Mouse (Mus musculus): ENCODE measurements around the gene Helt. TPM values are rescaled to one million over a fixed set of nuclear protein-coding genes. Genes with fewer than 3 reads are reported as not detected.

The Helt gene
- polyA plus RNA-seq, 1 experiment: not detected

DNA sequence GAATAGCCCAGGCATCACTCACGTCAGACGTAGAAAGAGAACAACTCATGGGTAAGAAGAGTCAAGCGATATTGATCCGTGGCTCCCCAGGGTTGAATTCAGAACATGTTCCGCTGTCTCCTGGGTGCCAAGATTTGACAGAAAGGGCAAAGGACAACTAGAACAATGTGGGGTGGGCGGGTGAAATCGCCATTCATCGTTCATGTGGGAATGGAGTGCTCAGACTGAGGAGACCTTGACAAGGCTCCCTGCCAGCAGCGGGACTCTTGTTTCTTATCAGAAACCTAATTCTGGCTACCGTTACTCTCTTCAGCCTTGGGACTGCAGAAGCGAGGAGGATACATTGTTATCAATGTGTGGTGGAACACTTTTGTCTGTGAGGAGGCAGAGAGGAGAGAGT, 48.1 kb downstream of the Helt start:
- Histone ChIP-seq H3K36me3 (ENCODE audit: control insufficient read depth, insufficient read depth) (no peaks in the 10 kb centered on the region), H3K4me3 (ENCODE audit: insufficient read depth, poor library complexity, severe bottlenecking) (no peak overlapping the region), H3ac (ENCODE audit: control insufficient read depth, insufficient read length, low read depth) (no peak overlapping the region), H3K27me3 (ENCODE audit: control insufficient read depth, insufficient read depth, insufficient read length) (peaks cover 11% of the 10 kb centered on the region), H3K79me3 (ENCODE audit: low read depth) (no peaks in the 10 kb centered on the region), H3K79me2 (ENCODE audit: control insufficient read depth, insufficient read depth) (no peaks in the 10 kb centered on the region)
- TF ChIP-seq CEBPB (IDR thresholded peaks at IDR 0.05; ENCODE audit: low read depth) (no peak), CTCF (IDR thresholded peaks at IDR 0.05; ENCODE audit: control insufficient read depth, insufficient read depth, insufficient read length) (no peak), MYOG (IDR thresholded peaks at IDR 0.05; ENCODE audit: control insufficient read depth, extremely low read depth, insufficient read length) (no peak), MAX (IDR thresholded peaks at IDR 0.05) (no peak), USF1 (IDR thresholded peaks at IDR 0.05; ENCODE audit: low read depth) (no peak)

DNA sequence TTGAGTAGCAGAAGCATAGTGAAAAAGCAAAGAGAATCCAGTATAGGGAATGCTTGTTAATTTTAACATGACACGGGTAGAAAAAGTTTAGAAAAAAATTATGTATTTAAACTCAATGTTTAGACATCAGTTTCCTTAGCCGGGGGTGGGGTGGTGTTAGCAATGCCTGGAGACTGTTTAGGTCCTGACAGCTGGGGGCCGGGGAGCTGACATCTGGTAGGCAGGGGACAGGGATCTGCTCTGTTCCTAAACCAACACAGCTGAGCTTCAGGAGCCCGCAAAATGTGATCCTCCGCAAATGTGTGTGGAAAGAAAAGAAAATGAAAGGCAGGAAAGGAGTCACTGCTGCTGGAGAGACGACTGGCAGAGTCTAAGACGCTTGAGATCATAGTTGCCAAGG, 51.5 kb downstream of the Helt start:
- H3ac ChIP-seq (ENCODE audit: control insufficient read depth, insufficient read length, low read depth): no peak overlapping the region
- TF ChIP-seq USF1 (IDR thresholded peaks at IDR 0.05; ENCODE audit: low read depth): no peak
- no peak for TF ChIP-seq MAX (IDR thresholded peaks at IDR 0.05)
- TF ChIP-seq MYOG (IDR thresholded peaks at IDR 0.05; ENCODE audit: control insufficient read depth, extremely low read depth, insufficient read length): no peak
- TF ChIP-seq FOSL1 (IDR thresholded peaks at IDR 0.05; ENCODE audit: insufficient read depth, low read length, poor library complexity, severe bottlenecking): no peak
- H3K36me3 ChIP-seq (ENCODE audit: control insufficient read depth, insufficient read depth): no peaks in the 10 kb centered on the region
- peaks cover 6% of the 10 kb centered on the region for H3K27me3 ChIP-seq (ENCODE audit: control insufficient read depth, insufficient read depth, insufficient read length)
- H3K79me3 ChIP-seq (ENCODE audit: low read depth): no peaks in the 10 kb centered on the region
- no peak overlapping the region for H3K4me3 ChIP-seq (ENCODE audit: insufficient read depth, poor library complexity, severe bottlenecking)
- H3K79me2 ChIP-seq (ENCODE audit: control insufficient read depth, insufficient read depth): no peaks in the 10 kb centered on the region

Other genes with a start within 250 kb of the Helt start
- gene Cfap97, start 142.9 kb downstream of the Helt start, polyA plus RNA-seq (2012; fragmentation: generic; extraction: Trizol): 2.4 TPM
- gene Snx25, start 142.5 kb downstream of the Helt start, polyA plus RNA-seq (2012; fragmentation: generic; extraction: Trizol): 11.3 TPM
- 487 TPM for gene Slc25a4, start 83.4 kb downstream of the Helt start, polyA plus RNA-seq (2012; fragmentation: generic; extraction: Trizol)
- 1.6 TPM for gene Acsl1, start 176.4 kb upstream of the Helt start, polyA plus RNA-seq (2012; fragmentation: generic; extraction: Trizol)

All from C2C12 (cell line).